Mouse (Mus musculus) kidney, embryonic 14.5 days (tissue): ENCODE measurements around the gene Olfr1507. TPM values are rescaled to one million over a fixed set of nuclear protein-coding genes. Genes with fewer than 3 reads are reported as not detected.

Source experiments
- ATAC-seq: fragments of 200-750 bp; cut with Nextera tagmentation; 2 replicates; pipeline ENCODE4 v1.8.0; 2017; ENCODE audit warnings: moderate number of reproducible peaks, mild to moderate bottlenecking, moderate TSS enrichment, moderate library complexity; ENCODE audit not compliant: low FRiP score, low TSS enrichment
- H3K27ac ChIP-seq: fragments of 300-500 bp; sonication (generic); 2 replicates; pipeline ENCODE4 v1.5.1; 2014; ENCODE audit warnings: low read depth, mild to moderate bottlenecking, low read length, moderate library complexity, mixed read lengths
- H3K27me3 ChIP-seq: fragments of 300-500 bp; sonication (generic); 2 replicates; pipeline ENCODE4 v1.6.1; 2014; ENCODE audit warnings: mild to moderate bottlenecking, low read length; ENCODE audit not compliant: control insufficient read depth, insufficient read depth
- H3K36me3 ChIP-seq: fragments of 300-500 bp; sonication (generic); 2 replicates; pipeline ENCODE4 v1.6.1; 2014; ENCODE audit warnings: low read length, mixed read lengths; ENCODE audit not compliant: control insufficient read depth, insufficient read depth
- H3K4me1 ChIP-seq: fragments of 300-500 bp; sonication (generic); 2 replicates; pipeline ENCODE4 v1.6.1; 2014; ENCODE audit warnings: low read length, mixed read lengths; ENCODE audit not compliant: control insufficient read depth, insufficient read depth
- H3K4me2 ChIP-seq: fragments of 300-500 bp; sonication (generic); replicated peaks from 2 replicates; pipeline ENCODE4 v1.6.1; 2014; ENCODE audit warnings: low read depth, mild to moderate bottlenecking, low read length
- H3K4me3 ChIP-seq: fragments of 300-500 bp; sonication (generic); 2 replicates; pipeline ENCODE4 v1.5.1; 2014; ENCODE audit warnings: mild to moderate bottlenecking, low read length
- H3K9ac ChIP-seq: fragments of 300-500 bp; sonication (generic); 2 replicates; pipeline ENCODE4 v1.6.1; 2014; ENCODE audit warnings: low read depth, mild to moderate bottlenecking, low read length, moderate library complexity
- H3K9me3 ChIP-seq: fragments of 300-500 bp; sonication (generic); 2 replicates; pipeline ENCODE4 v1.6.1; 2016; ENCODE audit warnings: low read length; ENCODE audit not compliant: control insufficient read depth
- WGBS: fragments of 180-500 bp; shearing (Covaris S2); extraction: QIAGEN DNeasy Blood & Tissue Kit; methylation state at CpG from one replicate; pipeline ENCODE4 v1.1.7; 2014; 5-methylcytosine and 5-hydroxymethylcytosine counted together
- polyA plus RNA-seq: library from polyadenylated mRNA; unstranded; fragments of >200 nt; fragmentation: Nextera tagmentation; extraction: Ambion mirVana; gene quantifications from 2 replicates; pipeline ENCODE4 v1.2.1, GENCODE M21; 2014

Olfr1507 gene
- polyA plus RNA-seq: not detected in 2 replicates

DNA sequence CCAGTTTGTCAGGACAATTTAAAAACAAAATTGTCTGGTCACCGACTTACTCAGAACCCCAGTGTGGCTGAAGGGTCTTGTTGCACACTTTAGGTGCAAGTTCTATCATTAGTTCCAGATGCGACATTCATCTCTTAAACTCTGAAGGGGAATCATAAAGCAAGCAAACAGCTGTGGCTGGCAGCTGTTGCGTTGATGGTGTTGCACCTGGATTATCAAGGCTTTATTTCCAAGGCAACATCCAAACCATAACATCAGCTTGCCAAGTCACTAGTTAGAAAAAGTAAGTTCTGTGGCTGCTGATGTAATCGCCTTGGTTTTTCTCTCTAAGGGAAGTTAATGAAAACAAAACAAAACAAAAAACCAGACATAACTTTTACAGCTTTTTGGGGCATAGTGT, at the start of gene Olfr1507:
Gene Olfr1507 (minus strand): TSS at position 234 of the 400 bp plus-strand sequence.
- 90% methylated on average over 4 of the region's 4 CpGs for WGBS
- Histone ChIP-seq H3K27me3 (no peaks in the 10 kb centered on the region), H3K9ac (no peak within 1 kb of the TSS), H3K36me3 (no peaks in the 10 kb centered on the region), H3K27ac (no peak within 1 kb of the TSS), H3K4me1 (no peaks in the 10 kb centered on the region), H3K9me3 (no peaks in the 10 kb centered on the region), H3K4me3 (no peak within 1 kb of the TSS), H3K4me2 (no peak within 1 kb of the TSS)
- ATAC-seq: no peak

DNA sequence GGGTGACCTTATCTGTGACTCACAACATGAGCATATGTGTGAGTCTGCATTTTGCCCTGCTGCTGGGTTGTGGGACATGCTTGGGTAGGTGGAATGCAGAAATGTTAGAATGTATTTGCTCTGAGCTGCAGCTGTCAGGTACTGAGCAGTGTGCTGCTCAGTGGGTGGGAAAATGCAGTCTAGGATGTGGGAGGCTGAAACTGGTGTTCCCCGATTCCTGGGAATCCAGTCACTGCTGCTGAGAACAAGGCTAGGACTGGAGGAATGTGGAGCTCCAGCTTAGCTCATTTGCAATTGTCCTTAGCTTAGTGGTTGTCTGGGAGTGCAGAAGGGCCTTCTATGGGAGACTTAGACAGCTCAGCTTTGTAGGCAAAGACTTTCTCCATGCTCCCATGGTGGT, 37.8 kb upstream of the Olfr1507 start:
- Histone ChIP-seq H3K36me3 (no peaks in the 10 kb centered on the region), H3K27ac (no peak overlapping the region), H3K4me3 (no peak overlapping the region), H3K9me3 (no peaks in the 10 kb centered on the region), H3K4me1 (no peaks in the 10 kb centered on the region), H3K9ac (no peak overlapping the region), H3K4me2 (no peak overlapping the region), H3K27me3 (no peaks in the 10 kb centered on the region)
- WGBS: 75% methylated on average over 1 of the region's 1 CpGs
- no peak for ATAC-seq

DNA sequence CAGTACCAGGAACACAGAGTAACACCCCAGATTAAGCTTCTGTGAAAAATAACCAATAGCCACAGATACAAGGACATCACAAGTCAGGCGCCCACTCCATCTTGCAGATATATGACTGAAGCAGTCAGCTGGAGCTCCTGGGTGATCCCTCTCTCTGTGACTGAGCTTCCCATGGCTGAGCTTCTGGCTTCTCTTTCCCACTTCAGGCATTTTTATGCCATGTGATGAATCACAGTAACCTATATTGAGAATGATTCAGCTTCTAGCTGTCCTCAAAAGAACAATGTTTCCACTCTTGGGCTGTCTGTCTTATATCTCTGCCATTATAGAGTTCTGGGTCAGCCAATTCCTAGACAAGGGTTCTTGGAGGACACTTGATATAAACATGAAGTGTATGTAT, 29.4 kb upstream of the Olfr1507 start:
- H3K4me3 ChIP-seq: no peak overlapping the region
- H3K27me3 ChIP-seq: no peaks in the 10 kb centered on the region
- no peaks in the 10 kb centered on the region for H3K4me1 ChIP-seq
- no peak overlapping the region for H3K9ac ChIP-seq
- no peak for ATAC-seq
- H3K9me3 ChIP-seq: no peaks in the 10 kb centered on the region
- 91% methylated on average over 1 of the region's 1 CpGs for WGBS
- H3K27ac ChIP-seq: no peak overlapping the region
- H3K4me2 ChIP-seq: no peak overlapping the region
- H3K36me3 ChIP-seq: no peaks in the 10 kb centered on the region

DNA sequence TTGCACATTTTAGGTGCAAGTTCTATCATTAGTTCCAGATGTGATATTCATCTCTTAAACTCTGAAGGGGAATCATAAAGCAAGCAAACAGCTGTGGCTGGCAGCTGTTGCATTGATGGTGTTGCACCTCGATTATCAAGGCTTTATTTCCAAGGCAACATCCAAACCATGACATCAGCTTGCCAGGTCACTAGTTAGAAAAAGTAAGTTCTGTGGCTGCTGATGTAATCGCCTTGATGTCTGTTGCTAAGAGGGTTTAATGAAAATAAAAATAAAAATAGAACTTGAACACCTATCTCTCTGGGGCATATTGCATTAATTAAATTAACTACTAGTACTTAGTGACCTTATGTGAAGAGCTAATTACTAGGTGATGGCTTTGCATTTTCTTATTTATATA, 28.2 kb downstream of the Olfr1507 start, which contains the start of gene Olfr1508:
Gene Olfr1508 (minus strand): TSS at position 101 of the 400 bp plus-strand sequence.
- WGBS: 76% methylated on average over 2 of the region's 2 CpGs
- no peaks in the 10 kb centered on the region for H3K9me3 ChIP-seq
- H3K36me3 ChIP-seq: no peaks in the 10 kb centered on the region
- H3K4me2 ChIP-seq: no peak within 1 kb of the TSS
- no peaks in the 10 kb centered on the region for H3K4me1 ChIP-seq
- H3K9ac ChIP-seq: no peak within 1 kb of the TSS
- H3K4me3 ChIP-seq: no peak within 1 kb of the TSS
- ATAC-seq: no peak
- no peaks in the 10 kb centered on the region for H3K27me3 ChIP-seq
- H3K27ac ChIP-seq: no peak within 1 kb of the TSS

DNA sequence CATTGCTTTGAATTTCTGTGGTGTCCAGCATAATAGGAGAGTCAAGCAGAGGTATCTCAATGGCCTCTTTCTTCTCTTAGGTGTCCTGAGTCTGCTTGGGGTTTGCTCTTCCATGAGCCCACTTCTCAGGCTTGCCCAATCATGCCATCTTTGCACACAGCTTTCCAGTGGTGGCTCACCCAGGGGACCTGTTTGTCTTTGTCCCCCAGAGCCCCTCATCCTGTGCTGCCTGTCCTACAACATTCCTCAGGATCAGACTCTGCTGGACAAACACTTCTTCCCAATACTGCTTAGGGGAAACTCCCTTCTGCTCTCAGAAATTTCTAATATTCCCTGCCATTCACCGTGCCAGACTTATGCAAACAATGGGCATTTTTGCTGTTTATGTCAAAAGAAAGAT, 29.8 kb downstream of the Olfr1507 start:
- H3K9ac ChIP-seq: no peak overlapping the region
- WGBS: 85% methylated on average over 1 of the region's 1 CpGs
- no peaks in the 10 kb centered on the region for H3K4me1 ChIP-seq
- H3K4me2 ChIP-seq: no peak overlapping the region
- no peaks in the 10 kb centered on the region for H3K36me3 ChIP-seq
- no peaks in the 10 kb centered on the region for H3K27me3 ChIP-seq
- no peak overlapping the region for H3K4me3 ChIP-seq
- H3K27ac ChIP-seq: no peak overlapping the region
- no peaks in the 10 kb centered on the region for H3K9me3 ChIP-seq
- no peak for ATAC-seq

DNA sequence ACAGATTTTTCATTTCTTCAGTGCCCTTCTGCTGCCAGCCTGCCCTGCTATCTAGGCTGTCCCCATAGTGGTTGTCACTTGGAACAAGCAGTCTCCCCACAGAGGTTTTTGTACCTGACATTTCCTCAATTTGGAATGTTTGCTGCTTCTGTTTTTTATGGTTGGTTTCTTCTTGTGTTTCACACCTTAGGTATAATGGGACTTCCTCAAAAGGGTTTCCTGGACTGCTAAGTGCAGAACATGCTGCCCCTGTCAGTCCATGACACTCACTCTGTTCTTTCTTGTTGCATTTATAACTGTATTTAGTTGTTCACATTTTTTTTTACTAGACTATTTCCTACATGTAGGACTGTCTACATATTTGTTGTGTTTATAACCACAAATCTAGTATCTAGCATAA, 33.6 kb downstream of the Olfr1507 start:
- Histone ChIP-seq H3K9me3 (no peaks in the 10 kb centered on the region), H3K4me1 (no peaks in the 10 kb centered on the region), H3K4me2 (no peak overlapping the region), H3K27ac (no peak overlapping the region), H3K27me3 (no peaks in the 10 kb centered on the region), H3K36me3 (no peaks in the 10 kb centered on the region), H3K4me3 (no peak overlapping the region), H3K9ac (no peak overlapping the region)
- no peak for ATAC-seq

DNA sequence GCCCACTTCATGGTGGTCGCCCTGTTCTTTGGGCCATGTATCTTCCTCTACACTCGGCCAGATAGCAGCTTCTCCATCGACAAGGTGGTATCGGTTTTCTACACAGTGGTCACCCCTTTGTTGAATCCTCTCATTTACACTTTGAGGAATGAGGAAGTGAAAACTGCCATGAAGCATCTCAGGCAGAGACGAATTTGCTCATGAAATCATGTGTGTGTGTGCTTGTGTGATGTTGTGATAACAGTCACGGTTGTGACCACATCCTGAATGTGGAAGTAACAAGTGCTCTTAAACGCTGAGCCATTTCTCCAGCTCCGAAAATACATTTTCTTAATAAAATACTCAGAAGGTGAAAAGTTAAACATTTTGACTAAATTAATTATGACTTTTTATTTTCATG, 44.4 kb downstream of the Olfr1507 start:
- H3K27ac ChIP-seq: no peak overlapping the region
- no peaks in the 10 kb centered on the region for H3K9me3 ChIP-seq
- no peak overlapping the region for H3K4me2 ChIP-seq
- no peak for ATAC-seq
- H3K36me3 ChIP-seq: no peaks in the 10 kb centered on the region
- H3K4me1 ChIP-seq: no peaks in the 10 kb centered on the region
- no peak overlapping the region for H3K4me3 ChIP-seq
- no peak overlapping the region for H3K9ac ChIP-seq
- WGBS: 87% methylated on average over 8 of the region's 8 CpGs
- no peaks in the 10 kb centered on the region for H3K27me3 ChIP-seq

DNA sequence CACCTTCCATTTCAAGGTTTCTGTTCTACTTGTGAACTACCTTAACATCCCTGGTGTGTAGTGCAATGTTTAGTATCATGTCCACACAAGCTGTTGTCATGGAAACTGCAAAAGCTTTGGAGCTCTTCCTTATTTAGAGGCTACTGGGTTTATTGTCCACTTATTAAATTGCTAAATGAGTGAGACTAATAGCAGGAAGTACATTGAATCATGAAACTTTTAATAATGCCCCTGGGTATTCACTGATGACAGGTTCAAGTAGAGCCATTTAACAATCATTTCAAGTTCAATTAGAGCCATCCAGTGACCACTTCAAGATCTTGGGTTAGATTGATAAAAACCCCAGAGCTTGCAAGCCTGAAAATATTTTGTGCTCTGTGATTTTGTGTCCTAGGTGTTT, 52.9 kb downstream of the Olfr1507 start, which contains the start of gene Olfr1509:
Gene Olfr1509 (plus strand): TSS at position 301 of the 400 bp plus-strand sequence.
- H3K9me3 ChIP-seq: no peaks in the 10 kb centered on the region
- no peak within 1 kb of the TSS for H3K9ac ChIP-seq
- H3K36me3 ChIP-seq: no peaks in the 10 kb centered on the region
- H3K4me3 ChIP-seq: no peak within 1 kb of the TSS
- no peak for ATAC-seq
- no peak within 1 kb of the TSS for H3K27ac ChIP-seq
- H3K4me1 ChIP-seq: no peaks in the 10 kb centered on the region
- H3K4me2 ChIP-seq: no peak within 1 kb of the TSS
- H3K27me3 ChIP-seq: no peaks in the 10 kb centered on the region
